Mouse (Mus musculus) cerebellum, adult 2 months (tissue): Measurements from ENCODE around the gene Schip1. TPM values are rescaled to one million over a fixed set of nuclear protein-coding genes. Genes with fewer than 3 reads are reported as not detected.
A peak's percentile ranks its signal among the peaks of the same experiment; 100 is the strongest.

ENCODE experiments used
- DNase-seq, 2 experiments: peaks; one replicate each; pipeline ENCODE4 v3.0.0; 2021
- H3K27ac ChIP-seq: fragments of 200-500 bp; 2 replicates; pipeline ENCODE4 v1.5.1; 2012; ENCODE audit warnings: low read length, control low read depth, inconsistent platforms; ENCODE audit not compliant: insufficient read depth
- H3K27me3 ChIP-seq: fragments of 200-500 bp; 2 replicates; pipeline ENCODE4 v1.6.1; 2012; ENCODE audit warnings: inconsistent platforms, mild to moderate bottlenecking, low read length, moderate library complexity; ENCODE audit not compliant: control insufficient read depth, insufficient read depth
- H3K4me1 ChIP-seq: fragments of 200-500 bp; 2 replicates; pipeline ENCODE4 v1.6.1; 2011; ENCODE audit warnings: low read length; ENCODE audit not compliant: control insufficient read depth, insufficient read depth
- H3K4me3 ChIP-seq: fragments of 200-500 bp; replicated peaks from 2 replicates; pipeline ENCODE3; 2011; ENCODE audit warnings: mild to moderate bottlenecking, low read depth, low read length, control low read depth; ENCODE audit not compliant: insufficient read depth
- CTCF ChIP-seq: fragments of 200-500 bp; IDR thresholded peaks from 2 replicates; pipeline ENCODE4 v1.5.1; 2011; ENCODE audit warnings: low read depth, mild to moderate bottlenecking, control low read depth, low read length, moderate library complexity, borderline replicate concordance; ENCODE audit not compliant: insufficient read depth
- POLR2A ChIP-seq: fragments of 200-500 bp; IDR thresholded peaks from 2 replicates; pipeline ENCODE4 v1.6.1; 2011; ENCODE audit warnings: low read length, control low read depth, borderline replicate concordance; ENCODE audit not compliant: insufficient read depth
- WGBS: fragments of 180-500 bp; shearing (Covaris S2); methylation state at CpG from one replicate; pipeline ENCODE4 v1.1.7; 2018; 5-methylcytosine and 5-hydroxymethylcytosine counted together
- polyA plus RNA-seq: library from polyadenylated mRNA; depleted of rRNA; stranded (reverse); fragments of >200 nt; gene quantifications from 2 replicates; pipeline ENCODE4 v1.2.3, GENCODE M21; 2012

The Schip1 gene
- polyA plus RNA-seq, 1 experiment, result 208 TPM

DNA sequence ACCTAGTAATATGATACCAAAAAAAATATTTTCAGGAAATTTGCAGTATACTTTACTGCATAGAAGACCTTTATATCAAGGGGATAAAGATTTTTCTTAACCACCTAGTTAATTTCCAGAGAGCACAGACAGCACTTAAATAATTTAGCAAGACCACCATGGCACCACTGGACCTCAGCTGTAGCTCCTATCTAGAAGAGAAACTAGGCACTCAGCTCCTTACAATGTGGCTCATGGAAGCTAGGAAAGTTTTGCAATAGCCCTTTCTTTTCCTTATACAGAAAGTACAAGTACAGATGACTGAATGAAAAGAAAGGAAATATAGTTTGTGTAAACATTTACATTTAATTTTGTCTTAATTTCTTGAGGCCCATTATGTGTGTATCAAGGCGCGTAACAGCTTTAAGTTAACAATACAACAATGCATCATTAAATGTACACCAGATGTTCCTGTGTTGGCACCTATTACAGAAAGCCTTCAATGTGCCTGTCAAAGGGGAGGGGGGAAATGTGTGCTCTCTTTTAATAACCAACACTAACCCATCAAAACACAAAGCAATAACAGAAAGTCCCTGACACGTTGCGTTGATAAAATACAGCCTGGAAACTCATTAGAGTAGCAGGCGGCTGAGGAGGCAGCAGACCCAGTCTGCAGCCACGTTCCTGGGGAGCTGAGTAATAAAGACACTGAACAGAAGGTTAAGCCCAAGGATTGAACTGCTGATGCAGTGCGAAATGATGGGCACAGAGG lies 218.4 kb downstream of the Schip1 start:
- TF ChIP-seq POLR2A, result no peak
- no peak for TF ChIP-seq CTCF
- DNase-seq, result no peak
- no peak overlapping the region for H3K27ac ChIP-seq
- H3K4me1 ChIP-seq, result no peaks in the 10 kb centered on the region
- 45% methylated on average over 7 of the region's 7 CpGs for WGBS
- H3K4me3 ChIP-seq, result no peak overlapping the region
- H3K27me3 ChIP-seq, result no peaks in the 10 kb centered on the region

DNA sequence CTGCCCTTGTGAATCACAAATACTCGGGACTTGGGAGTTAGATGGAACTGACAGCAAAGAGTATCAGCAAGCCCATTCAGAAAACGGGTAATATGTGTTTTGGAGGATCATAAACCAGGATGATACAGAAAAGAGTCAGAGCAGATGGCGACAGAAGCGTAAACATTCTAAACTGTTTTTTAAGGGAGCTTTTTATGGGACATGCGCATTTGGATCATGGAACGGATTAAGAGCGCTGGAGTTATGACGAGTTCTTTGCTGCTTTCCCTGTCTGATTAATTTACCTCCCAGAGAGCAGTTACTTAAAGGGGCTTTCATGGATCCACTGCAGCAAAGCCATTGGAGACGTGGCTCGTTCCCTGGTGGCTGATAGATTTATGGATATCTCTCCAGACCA lies 219.0 kb downstream of the Schip1 start:
- no peak for DNase-seq
- 48% methylated on average over 10 of the region's 10 CpGs for WGBS
- no peak overlapping the region for H3K27ac ChIP-seq
- no peak overlapping the region for H3K4me3 ChIP-seq
- no peaks in the 10 kb centered on the region for H3K4me1 ChIP-seq
- H3K27me3 ChIP-seq, result no peaks in the 10 kb centered on the region
- TF ChIP-seq POLR2A (no peak), CTCF (no peak)

- Histone ChIP-seq H3K4me1 (no peaks in the 10 kb centered on the region), H3K4me3 (no peak overlapping the region), H3K27me3 (no peaks in the 10 kb centered on the region), H3K27ac (no peak overlapping the region)
- DNase-seq, result no peak
- TF ChIP-seq CTCF (no peak), POLR2A (no peak)
- 39% methylated on average over 2 of the region's 2 CpGs for WGBS
Measured at GRCm38 (mm10) chr3:68284500-68284899, 219.9 kb downstream of the Schip1 start.

- 72% methylated on average over 7 of the region's 7 CpGs for WGBS
- H3K4me1 ChIP-seq, result no peaks in the 10 kb centered on the region; the same call in 1 of the 2 replicates
- TF ChIP-seq CTCF (no peak), POLR2A (no peak)
- no peaks in the 10 kb centered on the region for H3K27me3 ChIP-seq
- no peak for DNase-seq
- H3K4me3 ChIP-seq, result no peak overlapping the region
- H3K27ac ChIP-seq, result no peak overlapping the region
Measured at GRCm38 (mm10) chr3:68296752-68297151, 232.2 kb downstream of the Schip1 start.

GRCm38 (mm10) chr3:68305647-68306046 lies 241.0 kb downstream of the Schip1 start:
- H3K27ac ChIP-seq, result no peak overlapping the region
- no peaks in the 10 kb centered on the region for H3K4me1 ChIP-seq
- 36% methylated on average over 1 of the region's 1 CpGs for WGBS
- H3K27me3 ChIP-seq, result no peaks in the 10 kb centered on the region
- no peak overlapping the region for H3K4me3 ChIP-seq
- TF ChIP-seq CTCF (no peak), POLR2A (no peak)
- DNase-seq, result no peak

- Histone ChIP-seq H3K27me3 (no peaks in the 10 kb centered on the region), H3K4me3 (no peak overlapping the region), H3K27ac (no peak overlapping the region), H3K4me1 (no peaks in the 10 kb centered on the region)
- 71% methylated on average over 4 of the region's 4 CpGs for WGBS
- DNase-seq, result no peak
- TF ChIP-seq CTCF (no peak), POLR2A (no peak)
Measured at GRCm38 (mm10) chr3:68306726-68307125, 242.1 kb downstream of the Schip1 start.

- no peak for DNase-seq
- Histone ChIP-seq H3K27me3 (no peaks in the 10 kb centered on the region), H3K4me1 (no peaks in the 10 kb centered on the region), H3K4me3 (no peak overlapping the region), H3K27ac (no peak overlapping the region)
- TF ChIP-seq CTCF (no peak), POLR2A (no peak)
- 74% methylated on average over 6 of the region's 6 CpGs for WGBS
Measured at GRCm38 (mm10) chr3:68325575-68325974, 261.0 kb downstream of the Schip1 start.

- H3K27me3 ChIP-seq, result no peaks in the 10 kb centered on the region
- no peak overlapping the region for H3K4me3 ChIP-seq
- DNase-seq, result peak in 1 of 2 experiments; percentile 21
- TF ChIP-seq CTCF, result no peak
- TF ChIP-seq POLR2A, result no peak
- H3K4me1 ChIP-seq, result no peaks in the 10 kb centered on the region
- 8% methylated on average over 2 of the region's 2 CpGs for WGBS
- no peak overlapping the region for H3K27ac ChIP-seq
Measured at GRCm38 (mm10) chr3:68332515-68332914, 267.9 kb downstream of the Schip1 start.
